Mouse (Mus musculus) gastrocnemius, postnatal 14 days (tissue): ENCODE data around the gene Elfn1. TPM values are rescaled to one million over a fixed set of nuclear protein-coding genes. Genes with fewer than 3 reads are reported as not detected.

Source experiments
- DNase-seq: peaks from one replicate; pipeline ENCODE4 v3.0.0; 2021; ENCODE audit warnings: mixed read lengths
- intact Hi-C: fragments of 180-260 bp; cut with DNase I; formaldehyde crosslinking; loops from one replicate; pipeline ENCODE4 v1.15.1; 2025; ENCODE audit warnings: low total_unique reads
- total RNA-seq, 2 experiments: library from RNA; stranded (reverse); gene quantifications; 2 replicates each; pipeline ENCODE4 v1.2.3; 2021

Gene Elfn1
- total RNA-seq, 2 experiments from 2014 or later, result 0.09 to 0.25 TPM

- peak; percentile 33 for DNase-seq
- intact Hi-C loops, result loop anchor here (5.0 kb wide), 1 partner anchor 232 kb away; no protein-coding TSS in a partner anchor
Observed at GRCm38 (mm10) chr5:139909710-139910550, 2.2 kb downstream of the Elfn1 start.

GRCm38 (mm10) chr5:139910755-139911300 lies 3.1 kb downstream of the Elfn1 start:
- intact Hi-C loops, result no loop called here
- DNase-seq, result no peak

GRCm38 (mm10) chr5:139911506-139911905 lies 3.8 kb downstream of the Elfn1 start:
- DNase-seq, result no peak
- intact Hi-C loops, result no loop called here

GRCm38 (mm10) chr5:139912121-139912771 lies 4.5 kb downstream of the Elfn1 start:
- no peak for DNase-seq
- intact Hi-C loops, result no loop called here

GRCm38 (mm10) chr5:139921666-139922065 lies 13.9 kb downstream of the Elfn1 start:
- intact Hi-C loops, result no loop called here
- DNase-seq, result no peak

- DNase-seq, result no peak
- intact Hi-C loops, result no loop called here
Observed at GRCm38 (mm10) chr5:139923867-139924266, 16.1 kb downstream of the Elfn1 start.

DNA sequence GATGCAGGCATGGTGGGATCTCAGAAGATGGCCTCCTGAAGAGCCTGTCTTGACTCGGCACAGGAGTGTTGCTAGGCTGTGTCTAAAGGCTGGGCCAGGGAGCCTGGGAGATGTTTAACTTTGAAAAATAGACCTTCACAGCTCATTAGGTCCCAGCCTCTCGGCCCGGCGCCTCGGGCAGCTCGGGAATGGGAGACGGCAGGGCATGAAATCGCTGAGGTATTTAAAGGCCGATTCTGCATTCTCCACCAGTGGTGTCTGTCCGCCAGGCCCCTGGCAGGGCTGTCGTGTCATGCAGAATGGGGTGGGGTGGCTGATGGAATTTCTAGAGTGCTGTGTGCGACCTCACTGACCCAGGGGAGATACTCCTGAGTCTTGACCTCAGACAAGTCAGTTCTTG lies 22.4 kb downstream of the Elfn1 start:
- intact Hi-C loops, result no loop called here
- no peak for DNase-seq

- no peak for DNase-seq
- intact Hi-C loops, result no loop called here
Observed at GRCm38 (mm10) chr5:139930927-139931351, 23.2 kb downstream of the Elfn1 start.

DNA sequence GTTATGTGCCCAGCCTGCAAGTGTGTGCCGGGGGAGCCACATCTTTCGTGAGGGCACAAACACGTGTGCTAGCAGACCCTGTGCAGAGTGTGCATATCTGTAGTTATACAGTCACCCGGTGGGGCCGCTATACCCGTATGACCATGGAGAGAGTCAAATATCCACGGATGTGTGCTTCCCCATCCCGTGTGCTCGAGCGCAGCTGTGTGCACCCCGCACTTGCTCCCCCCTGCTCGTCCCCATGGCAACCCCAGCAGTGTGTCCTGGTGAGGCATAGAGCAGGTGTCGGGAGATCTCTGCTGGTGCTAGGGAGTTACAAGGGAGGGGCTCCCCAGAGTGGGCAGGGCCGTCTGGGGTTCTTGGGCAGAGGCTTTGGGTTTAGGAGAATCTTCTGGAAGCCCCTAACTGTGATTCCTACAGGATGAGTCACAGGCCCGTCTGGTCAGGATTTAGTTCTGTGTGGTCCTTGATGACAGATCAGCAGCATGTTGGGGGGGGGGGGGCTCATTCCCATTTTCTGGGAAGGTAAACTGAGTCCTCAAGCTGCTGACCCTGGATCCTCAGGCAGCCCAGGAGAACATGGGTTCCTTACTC lies 24.3 kb downstream of the Elfn1 start:
- no peak for DNase-seq
- intact Hi-C loops, result no loop called here

DNA sequence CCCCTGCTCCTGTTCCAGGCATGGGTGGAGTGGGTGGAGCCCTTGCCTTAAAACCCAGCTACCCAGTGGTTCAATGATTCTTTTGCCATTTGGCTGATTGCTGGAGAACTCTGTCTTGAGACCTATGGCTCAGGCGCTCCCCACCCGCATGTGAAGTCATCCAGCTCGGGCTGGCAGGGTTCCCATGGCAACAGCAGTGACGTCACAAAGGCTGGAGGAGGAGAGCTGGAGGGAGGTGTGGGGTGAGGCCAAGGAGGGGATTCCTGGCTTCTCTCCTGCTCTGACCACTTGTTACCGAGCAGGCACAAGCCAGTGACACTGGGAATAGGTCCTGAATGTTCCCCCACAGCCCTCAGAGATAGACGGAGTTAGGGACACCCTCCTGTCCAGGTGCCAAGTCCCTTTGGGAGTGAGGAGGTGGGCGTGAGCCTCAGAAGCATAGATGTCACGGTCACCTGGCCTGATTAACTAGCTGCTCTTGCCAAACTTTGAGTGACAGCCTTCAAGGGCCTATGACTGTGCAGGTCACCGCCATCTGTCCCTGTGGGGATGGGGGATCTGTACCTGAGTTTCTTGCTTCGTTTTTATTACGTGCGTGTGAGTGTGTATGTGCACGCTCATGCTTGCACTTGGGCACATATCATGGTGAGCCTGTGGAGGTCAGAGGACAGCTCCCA lies 25.0 kb downstream of the Elfn1 start:
- intact Hi-C loops, result no loop called here
- peak; percentile 46 for DNase-seq

GRCm38 (mm10) chr5:139933476-139933875 lies 25.7 kb downstream of the Elfn1 start:
- intact Hi-C loops, result no loop called here
- DNase-seq, result no peak

GRCm38 (mm10) chr5:139936431-139936830 lies 28.7 kb downstream of the Elfn1 start:
- intact Hi-C loops, result no loop called here
- no peak for DNase-seq

- intact Hi-C loops, result no loop called here
- no peak for DNase-seq
Observed at GRCm38 (mm10) chr5:139944697-139945096, 37.0 kb downstream of the Elfn1 start.

GRCm38 (mm10) chr5:139945715-139946364 lies 38.1 kb downstream of the Elfn1 start:
- no peak for DNase-seq
- intact Hi-C loops, result no loop called here

- intact Hi-C loops, result no loop called here
- no peak for DNase-seq
Observed at GRCm38 (mm10) chr5:139947446-139947845, 39.7 kb downstream of the Elfn1 start.

DNA sequence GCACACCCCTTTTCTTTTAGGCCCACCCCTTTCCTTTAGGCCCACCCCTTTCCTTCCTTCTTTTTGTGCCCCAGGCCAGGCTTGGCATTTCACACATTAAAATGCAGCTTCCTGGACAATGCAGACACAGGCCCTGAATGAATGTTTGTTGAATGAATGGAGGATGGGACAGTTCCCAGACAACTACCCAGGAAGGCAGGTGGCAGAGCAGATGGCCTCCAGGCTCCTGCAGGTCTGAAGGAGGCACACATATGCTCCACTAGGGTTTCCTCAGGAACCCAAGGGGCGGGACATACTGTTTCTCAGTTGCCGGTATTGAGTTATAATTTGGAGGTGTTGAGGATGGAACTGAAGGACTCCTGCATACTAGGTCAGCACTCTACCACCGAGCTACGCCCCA lies 40.8 kb downstream of the Elfn1 start:
- intact Hi-C loops, result no loop called here
- no peak for DNase-seq

DNA sequence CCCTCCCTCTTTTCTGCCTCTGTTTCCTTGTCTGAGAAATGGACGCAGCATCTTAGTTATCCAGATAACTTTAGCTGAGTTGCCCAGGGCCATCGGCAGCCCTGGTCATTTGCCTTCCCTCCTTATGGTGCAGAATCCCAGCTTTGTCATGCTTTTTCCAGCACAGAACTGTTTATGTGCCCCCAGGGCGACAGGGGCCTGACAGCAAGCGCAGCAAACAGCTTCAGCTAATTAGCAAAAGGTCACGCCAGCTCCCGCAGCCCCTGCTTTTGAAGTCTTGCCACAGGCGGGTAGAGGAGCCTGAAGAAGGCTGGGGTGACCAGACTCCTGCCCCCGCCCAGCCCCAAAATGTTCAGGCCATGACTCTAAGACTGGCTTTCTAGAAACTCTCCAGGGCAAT lies 41.6 kb downstream of the Elfn1 start:
- intact Hi-C loops, result no loop called here
- no peak for DNase-seq

DNA sequence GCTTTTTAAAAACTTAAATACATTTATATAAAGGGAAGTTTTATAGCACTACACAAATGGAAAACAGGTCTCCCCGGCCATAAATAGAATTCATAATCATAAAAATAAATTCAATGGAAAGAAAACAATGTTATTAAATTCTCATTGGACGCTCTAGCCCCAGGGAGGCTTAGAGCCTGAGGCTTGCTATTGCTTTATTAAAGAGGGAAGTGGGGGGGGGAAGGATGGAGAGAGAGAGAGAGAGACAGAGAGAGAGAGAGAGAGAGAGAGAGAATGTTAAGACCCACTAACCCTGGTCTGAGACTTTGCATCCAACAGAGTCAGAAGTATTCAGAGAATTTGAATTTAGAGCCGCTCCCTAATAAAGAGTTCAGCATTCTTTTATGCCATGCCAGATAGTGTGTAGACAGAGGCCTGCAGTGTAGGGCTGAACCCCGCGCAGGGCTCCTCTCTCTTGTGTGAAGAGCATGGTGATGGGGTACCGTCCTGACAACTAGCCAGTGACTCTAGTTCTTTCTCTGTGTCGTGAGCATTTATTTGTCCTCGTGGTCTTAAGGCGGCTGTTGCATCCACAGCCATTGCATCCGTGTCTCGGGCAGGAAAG lies 42.3 kb downstream of the Elfn1 start:
- intact Hi-C loops, result no loop called here
- no peak for DNase-seq

- DNase-seq, result peak; percentile 59
- intact Hi-C loops, result no loop called here
Observed at GRCm38 (mm10) chr5:139956859-139957258, 49.1 kb downstream of the Elfn1 start.
